Mouse (Mus musculus) heart, embryonic 11.5 days (tissue): Measurements from ENCODE around the gene Wfdc6a. TPM values are rescaled to one million over a fixed set of nuclear protein-coding genes. Genes with fewer than 3 reads are reported as not detected.

Experiments used
- ATAC-seq: fragments of 200-750 bp; cut with Nextera tagmentation; replicated peaks from 2 replicates; pipeline ENCODE4 v1.8.0; 2017; ENCODE audit warnings: moderate library complexity; ENCODE audit not compliant: insufficient number of reproducible peaks, low FRiP score, low TSS enrichment
- H3K27ac ChIP-seq: fragments of 300-500 bp; sonication (generic); 2 replicates; pipeline ENCODE4 v1.5.1; 2014; ENCODE audit warnings: mild to moderate bottlenecking, low read depth, low read length
- H3K27me3 ChIP-seq: fragments of 300-500 bp; sonication (generic); 2 replicates; pipeline ENCODE4 v1.6.1; 2014; ENCODE audit warnings: mild to moderate bottlenecking, low read length, mixed read lengths; ENCODE audit not compliant: control insufficient read depth, insufficient read depth
- H3K36me3 ChIP-seq: fragments of 300-500 bp; sonication (generic); 2 replicates; pipeline ENCODE4 v1.6.1; 2014; ENCODE audit warnings: mild to moderate bottlenecking, low read length, moderate library complexity, mixed read lengths; ENCODE audit not compliant: control insufficient read depth, insufficient read depth
- H3K4me1 ChIP-seq: fragments of 300-500 bp; sonication (generic); 2 replicates; pipeline ENCODE4 v1.6.1; 2014; ENCODE audit warnings: low read length; ENCODE audit not compliant: control insufficient read depth, insufficient read depth
- H3K4me2 ChIP-seq: fragments of 300-500 bp; sonication (generic); 2 replicates; pipeline ENCODE4 v1.6.1; 2014; ENCODE audit warnings: mild to moderate bottlenecking, moderate library complexity
- H3K4me3 ChIP-seq: fragments of 300-500 bp; sonication (generic); 2 replicates; pipeline ENCODE4 v1.5.1; 2014; ENCODE audit warnings: low read depth, low read length
- H3K9ac ChIP-seq: fragments of 300-500 bp; sonication (generic); 2 replicates; pipeline ENCODE4 v1.6.1; 2014; ENCODE audit warnings: mild to moderate bottlenecking, low read depth, low read length, moderate library complexity
- H3K9me3 ChIP-seq: fragments of 300-500 bp; sonication (generic); replicated peaks from 2 replicates; pipeline ENCODE4 v1.6.1; 2016; ENCODE audit warnings: low read length; ENCODE audit not compliant: control insufficient read depth
- WGBS: fragments of 180-500 bp; shearing (Covaris S2); extraction: QIAGEN DNeasy Blood & Tissue Kit; methylation state at CpG from one replicate; pipeline ENCODE4 v1.1.7; 2014; ENCODE audit not compliant: insufficient replicate concordance; 5-methylcytosine and 5-hydroxymethylcytosine counted together
- polyA plus RNA-seq: library from polyadenylated mRNA; unstranded; fragments of >200 nt; fragmentation: Nextera tagmentation; extraction: Ambion mirVana; gene quantifications from 2 replicates; pipeline ENCODE4 v1.2.1, GENCODE M21; 2014

The Wfdc6a gene
- polyA plus RNA-seq, 1 experiment from 2014 or later, result not detected

GRCm38 (mm10) chr2:164560106-164560505 lies 25.1 kb downstream of the Wfdc6a start:
- H3K27me3 ChIP-seq, result peaks cover 18% of the 10 kb centered on the region
- no peaks in the 10 kb centered on the region for H3K36me3 ChIP-seq
- H3K27ac ChIP-seq, result no peak overlapping the region
- 83% methylated on average over 8 of the region's 8 CpGs for WGBS
- H3K9me3 ChIP-seq, result no peaks in the 10 kb centered on the region
- no peak for ATAC-seq
- H3K4me2 ChIP-seq, result no peak overlapping the region
- no peak overlapping the region for H3K4me3 ChIP-seq
- H3K9ac ChIP-seq, result no peak overlapping the region
- 0 out of 2 replicates have a peak, but pooled peaks cover 4% of the 10 kb centered on the region for H3K4me1 ChIP-seq

GRCm38 (mm10) chr2:164558991-164559645 lies 26.1 kb downstream of the Wfdc6a start:
- no peaks in the 10 kb centered on the region for H3K36me3 ChIP-seq
- H3K27ac ChIP-seq, result no peak overlapping the region
- no peak overlapping the region for H3K9ac ChIP-seq
- H3K9me3 ChIP-seq, result no peaks in the 10 kb centered on the region
- H3K4me1 ChIP-seq, result 0 out of 2 replicates have a peak, but pooled peaks cover 4% of the 10 kb centered on the region
- WGBS, result 32% methylated on average over 16 of the region's 16 CpGs
- no peak overlapping the region for H3K4me3 ChIP-seq
- H3K4me2 ChIP-seq, result no peak overlapping the region
- peaks cover 15% of the 10 kb centered on the region for H3K27me3 ChIP-seq
- no peak for ATAC-seq

- Histone ChIP-seq H3K4me2 (no peak overlapping the region), H3K36me3 (no peaks in the 10 kb centered on the region), H3K4me3 (no peak overlapping the region), H3K4me1 (0 out of 2 replicates have a peak, but pooled peaks cover 4% of the 10 kb centered on the region), H3K27ac (no peak overlapping the region), H3K9me3 (no peaks in the 10 kb centered on the region), H3K27me3 (peaks cover 14% of the 10 kb centered on the region), H3K9ac (no peak overlapping the region)
- ATAC-seq, result no peak
- WGBS, result 80% methylated on average over 8 of the region's 8 CpGs
Observed at GRCm38 (mm10) chr2:164558426-164558825, 26.8 kb downstream of the Wfdc6a start.

GRCm38 (mm10) chr2:164551502-164551901 lies 33.7 kb downstream of the Wfdc6a start:
- ATAC-seq, result no peak
- no peaks in the 10 kb centered on the region; the same call in 1 of the 2 replicates for H3K27me3 ChIP-seq
- no peak overlapping the region for H3K4me3 ChIP-seq
- no peak overlapping the region for H3K27ac ChIP-seq
- H3K4me2 ChIP-seq, result no peak overlapping the region
- no peaks in the 10 kb centered on the region for H3K36me3 ChIP-seq
- H3K4me1 ChIP-seq, result no peaks in the 10 kb centered on the region; the same call in 1 of the 2 replicates
- no peak overlapping the region for H3K9ac ChIP-seq
- 81% methylated on average over 9 of the region's 9 CpGs for WGBS
- H3K9me3 ChIP-seq, result no peaks in the 10 kb centered on the region

GRCm38 (mm10) chr2:164550895-164551269 lies 34.4 kb downstream of the Wfdc6a start:
- WGBS, result 62% methylated on average over 2 of the region's 2 CpGs

GRCm38 (mm10) chr2:164549963-164550894 lies 35.0 kb downstream of the Wfdc6a start:
- Histone ChIP-seq H3K9me3 (no peaks in the 10 kb centered on the region), H3K27ac (no peak overlapping the region), H3K4me3 (no peak overlapping the region), H3K9ac (0 out of 2 replicates have a peak overlapping the region, but pooled peaks have one; percentile 46), H3K4me1 (no peaks in the 10 kb centered on the region; the same call in 1 of the 2 replicates), H3K4me2 (0 out of 2 replicates have a peak overlapping the region, but pooled peaks have one; percentile 16), H3K27me3 (no peaks in the 10 kb centered on the region), H3K36me3 (no peaks in the 10 kb centered on the region)
- ATAC-seq, result no peak
- 25% methylated on average over 10 of the region's 10 CpGs for WGBS

More at GRCm38 (mm10) chr2:164550895-164551269, 34.4 kb downstream of the Wfdc6a start:
- no peak overlapping the region for H3K27ac ChIP-seq
- no peaks in the 10 kb centered on the region for H3K36me3 ChIP-seq
- H3K4me2 ChIP-seq, result no peak overlapping the region
- no peak overlapping the region for H3K4me3 ChIP-seq
- no peaks in the 10 kb centered on the region for H3K9me3 ChIP-seq
- H3K27me3 ChIP-seq, result no peaks in the 10 kb centered on the region
- no peak for ATAC-seq
- no peak overlapping the region for H3K9ac ChIP-seq
- H3K4me1 ChIP-seq, result no peaks in the 10 kb centered on the region; the same call in 1 of the 2 replicates

GRCm38 (mm10) chr2:164549338-164549737 lies 35.9 kb downstream of the Wfdc6a start:
- 48% methylated on average over 4 of the region's 4 CpGs for WGBS
- no peaks in the 10 kb centered on the region; the same call in 1 of the 2 replicates for H3K4me1 ChIP-seq
- ATAC-seq, result no peak
- H3K4me2 ChIP-seq, result no peak overlapping the region
- H3K9ac ChIP-seq, result no peak overlapping the region
- no peaks in the 10 kb centered on the region for H3K9me3 ChIP-seq
- no peak overlapping the region for H3K4me3 ChIP-seq
- no peak overlapping the region for H3K27ac ChIP-seq
- H3K36me3 ChIP-seq, result no peaks in the 10 kb centered on the region
- no peaks in the 10 kb centered on the region for H3K27me3 ChIP-seq

GRCm38 (mm10) chr2:164544454-164545097 lies 40.7 kb downstream of the Wfdc6a start:
- Histone ChIP-seq H3K27ac (no peak overlapping the region), H3K9ac (no peak overlapping the region), H3K4me1 (no peaks in the 10 kb centered on the region), H3K36me3 (no peaks in the 10 kb centered on the region), H3K4me3 (no peak overlapping the region), H3K4me2 (no peak overlapping the region), H3K9me3 (no peaks in the 10 kb centered on the region), H3K27me3 (no peaks in the 10 kb centered on the region)
- WGBS, result 44% methylated on average over 5 of the region's 5 CpGs
- ATAC-seq, result no peak
